ENCODE assay signal across 8 mouse cellular contexts in the genomic region with DNA sequence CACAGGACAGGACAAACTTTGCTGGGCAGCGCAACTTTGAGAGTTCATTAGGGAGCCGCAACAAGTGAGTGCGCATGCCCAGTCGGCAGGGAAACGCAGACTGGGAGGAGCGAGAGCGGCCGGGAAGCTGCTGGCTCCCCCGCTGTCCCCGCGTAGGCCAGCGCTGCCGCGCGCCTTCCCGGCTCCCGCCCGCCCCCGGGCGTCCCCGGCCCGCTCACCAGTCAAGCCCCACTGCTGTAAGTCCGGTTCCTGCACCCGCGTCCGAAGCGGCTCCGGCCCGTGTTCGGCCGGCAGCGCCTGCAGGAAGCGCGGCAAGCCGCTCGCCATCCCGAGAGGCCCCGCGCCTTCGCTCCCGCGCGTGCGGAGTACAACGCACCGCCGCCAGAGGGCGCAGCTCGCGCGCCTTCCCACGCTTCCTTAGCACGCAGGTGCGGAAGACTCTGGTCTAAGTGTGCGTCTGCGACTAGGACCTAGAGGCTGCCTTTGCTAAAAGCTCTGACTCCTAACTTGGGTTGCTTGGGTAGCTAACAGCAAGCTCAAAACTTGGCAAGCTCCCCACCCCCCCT. TPM values are rescaled to one million over a fixed set of nuclear protein-coding genes. Genes with fewer than 3 reads are reported as not detected.
DNase-seq lines count a peak whose midpoint lies in the region; ATAC-seq lines count a peak whose summit lies in the region.

A gene (minus strand): TSS at position 359 of the 566 bp plus-strand sequence.

- peak; percentile 96 for DNase-seq in ZHBTc4 (ENCODE audit: low read depth, low spot score)
- peak; percentile 80 to 94 for DNase-seq in cerebellum, postnatal 4 days (ENCODE audit: low spot score in 2 of 2)
- peak; percentile 89 for DNase-seq in gastrocnemius, adult 18-20 months (ENCODE audit: low spot score)
- DNase-seq in left cerebral cortex, adult 18-20 months (ENCODE audit: low spot score in 2 of 2) = peak; percentile 92
- peak; percentile 93 to 94 for DNase-seq in lung, postnatal 4 days
- DNase-seq in retina, postnatal 1 day = peak; percentile 93
- DNase-seq in thymus, postnatal 4 days = peak; percentile 96

- peak; percentile 97 for ATAC-seq in hindbrain, embryonic 16.5 days

- H3K27ac ChIP-seq in hindbrain, embryonic 16.5 days (ENCODE audit: low read depth, low read length) = peak within 1 kb of the TSS; percentile 92

- no peaks in the 10 kb centered on the region for H3K9me3 ChIP-seq in hindbrain, embryonic 16.5 days (ENCODE audit: control insufficient read depth, low read length)

- H3K4me2 ChIP-seq in hindbrain, embryonic 16.5 days (ENCODE audit: low read length) = peak within 1 kb of the TSS; percentile 77

- WGBS in hindbrain, embryonic 16.5 days = 0% methylated on average over 39 of the region's 56 CpGs

- H3K4me1 ChIP-seq in hindbrain, embryonic 16.5 days (ENCODE audit: control insufficient read depth, insufficient read depth, low read depth, low read length) = peaks cover 6% of the 10 kb centered on the region

- no peaks in the 10 kb centered on the region for H3K36me3 ChIP-seq in hindbrain, embryonic 16.5 days (ENCODE audit: control insufficient read depth, insufficient read depth, low read length)

- peak within 1 kb of the TSS; percentile 82 for H3K4me3 ChIP-seq in hindbrain, embryonic 16.5 days (ENCODE audit: low read length)

- peak within 1 kb of the TSS; percentile 92 for H3K9ac ChIP-seq in hindbrain, embryonic 16.5 days (ENCODE audit: low read depth, low read length)

- H3K27me3 ChIP-seq in hindbrain, embryonic 16.5 days (replicated peaks; ENCODE audit: control insufficient read depth, insufficient read depth, low read length) = no peaks in the 10 kb centered on the region; the same call in 1 of the 2 replicates

RNA-seq across cellular contexts. Expression of the gene that starts here (rescaled TPM):
- 10 to 100 TPM; 11.0 to 11.1 TPM for total RNA-seq in gastrocnemius, adult 18-20 months (2021)
- polyA plus RNA-seq in hindbrain, embryonic 16.5 days (2015; fragmentation: Nextera tagmentation; extraction: Ambion mirVana) = 5.8 and 6.3 TPM in 2 replicates
- 1 to 10 TPM; 8.2 to 8.9 TPM for total RNA-seq in left cerebral cortex, adult 18-20 months (2021)

Comparison
In these comparisons a context has a peak if more than half of its experiments do, and no peak if none do; other contexts are left out.
1. Peak in every context shown above with its lines: DNase-seq, ATAC-seq, H3K4me3 ChIP-seq and H3K27ac ChIP-seq.